Mouse (Mus musculus) embryo, embryonic 9.5 days (tissue): ENCODE results near the gene Dscaml1.

Source experiments
- DNase-seq: peaks from one replicate; pipeline ENCODE4 v3.0.0-alpha.2; 2017; ENCODE audit errors: extremely low spot score

Dscaml1 gene

GRCm38 (mm10) chr9:45426456-45426855, at the start of gene Dscaml1:
Gene Dscaml1, plus strand, starts transcription at chr9:45426628.
- DNase-seq = no peak

GRCm38 (mm10) chr9:45376883-45377282, 49.5 kb upstream of the Dscaml1 start:
- no peak for DNase-seq

- DNase-seq = no peak
Measured at GRCm38 (mm10) chr9:45380411-45381251, 45.8 kb upstream of the Dscaml1 start.

- no peak for DNase-seq
Measured at GRCm38 (mm10) chr9:45382336-45382735, 44.1 kb upstream of the Dscaml1 start.

GRCm38 (mm10) chr9:45382834-45383233, 43.6 kb upstream of the Dscaml1 start:
- DNase-seq = no peak

- DNase-seq = no peak
Measured at GRCm38 (mm10) chr9:45383883-45384282, 42.5 kb upstream of the Dscaml1 start.

- no peak for DNase-seq
Measured at GRCm38 (mm10) chr9:45386698-45387097, 39.7 kb upstream of the Dscaml1 start.

GRCm38 (mm10) chr9:45388385-45388994, 37.9 kb upstream of the Dscaml1 start:
- DNase-seq = peak; percentile 85

GRCm38 (mm10) chr9:45389596-45389995, 36.8 kb upstream of the Dscaml1 start:
- DNase-seq = no peak

- DNase-seq = no peak
Measured at GRCm38 (mm10) chr9:45391299-45391698, 35.1 kb upstream of the Dscaml1 start.

GRCm38 (mm10) chr9:45395218-45395617, 31.2 kb upstream of the Dscaml1 start:
- no peak for DNase-seq

- DNase-seq = no peak
Measured at GRCm38 (mm10) chr9:45395796-45396195, 30.6 kb upstream of the Dscaml1 start.

GRCm38 (mm10) chr9:45398336-45398735, 28.1 kb upstream of the Dscaml1 start:
- no peak for DNase-seq

GRCm38 (mm10) chr9:45399434-45399833, 27.0 kb upstream of the Dscaml1 start, which contains the start of gene Fxyd2:
Gene Fxyd2, plus strand, starts transcription at chr9:45399669.
- DNase-seq = no peak

- DNase-seq = no peak
Measured at GRCm38 (mm10) chr9:45401851-45402250, 24.6 kb upstream of the Dscaml1 start.

GRCm38 (mm10) chr9:45402957-45403356, 23.5 kb upstream of the Dscaml1 start:
- DNase-seq = no peak

- no peak for DNase-seq
Measured at GRCm38 (mm10) chr9:45405694-45406093, 20.7 kb upstream of the Dscaml1 start.

- no peak for DNase-seq
Measured at GRCm38 (mm10) chr9:45406808-45407207, 19.6 kb upstream of the Dscaml1 start.

GRCm38 (mm10) chr9:45407706-45408675, 18.4 kb upstream of the Dscaml1 start:
- DNase-seq = peak; percentile 77

GRCm38 (mm10) chr9:45410193-45410592, 16.2 kb upstream of the Dscaml1 start:
- DNase-seq = no peak

- no peak for DNase-seq
Measured at GRCm38 (mm10) chr9:45410614-45411013, 15.8 kb upstream of the Dscaml1 start.

- no peak for DNase-seq
Measured at GRCm38 (mm10) chr9:45411111-45411510, 15.3 kb upstream of the Dscaml1 start.
